Mouse (Mus musculus) forebrain, embryonic 15.5 days (tissue): ENCODE data around the gene Pcdh15. TPM values are rescaled to one million over a fixed set of nuclear protein-coding genes. Genes with fewer than 3 reads are reported as not detected.

Experiments
- ATAC-seq: fragments of 200-750 bp; cut with Nextera tagmentation; replicated peaks from 2 replicates; pipeline ENCODE4 v1.8.0; 2017; ENCODE audit warnings: mild to moderate bottlenecking, moderate TSS enrichment, moderate library complexity
- H3K27ac ChIP-seq: fragments of 300-500 bp; sonication (generic); replicated peaks from 2 replicates; pipeline ENCODE4 v1.5.1; 2015; ENCODE audit warnings: mild to moderate bottlenecking, inconsistent platforms
- H3K27me3 ChIP-seq: fragments of 300-500 bp; sonication (generic); 2 replicates; pipeline ENCODE4 v1.6.1; 2015; ENCODE audit warnings: inconsistent platforms
- H3K36me3 ChIP-seq: fragments of 300-500 bp; sonication (generic); 2 replicates; pipeline ENCODE4 v1.6.1; 2015; ENCODE audit warnings: mild to moderate bottlenecking, inconsistent platforms
- H3K4me1 ChIP-seq: fragments of 300-500 bp; sonication (generic); 2 replicates; pipeline ENCODE4 v1.6.1; 2015; ENCODE audit warnings: inconsistent platforms
- H3K4me2 ChIP-seq: fragments of 300-500 bp; sonication (generic); replicated peaks from 2 replicates; pipeline ENCODE4 v1.6.1; 2015; ENCODE audit warnings: mild to moderate bottlenecking, inconsistent platforms
- H3K4me3 ChIP-seq: fragments of 300-500 bp; sonication (generic); 2 replicates; pipeline ENCODE4 v1.5.1; 2015; ENCODE audit warnings: mild to moderate bottlenecking, inconsistent platforms
- H3K9ac ChIP-seq: fragments of 300-500 bp; sonication (generic); replicated peaks from 2 replicates; pipeline ENCODE4 v1.6.1; 2015; ENCODE audit warnings: mild to moderate bottlenecking, inconsistent platforms
- H3K9me3 ChIP-seq: fragments of 300-500 bp; sonication (generic); 2 replicates; pipeline ENCODE4 v1.6.1; 2016; ENCODE audit warnings: inconsistent platforms
- whole genome bisulfite sequencing: fragments of 180-500 bp; shearing (Covaris S2); methylation state at CpG from one replicate; pipeline ENCODE4 v1.1.7; 2015; ENCODE audit warnings: mixed read lengths; 5-methylcytosine and 5-hydroxymethylcytosine counted together
- polyA plus RNA-seq: library from polyadenylated mRNA; unstranded; fragments of >200 nt; fragmentation: Nextera tagmentation; extraction: Ambion mirVana; gene quantifications from 2 replicates; pipeline ENCODE4 v1.2.1, GENCODE M21; 2015

Gene Pcdh15
- polyA plus RNA-seq, 1 experiment from 2014 or later: 5.0 TPM

- no peak overlapping the region for H3K9ac ChIP-seq
- 38% methylated on average over 5 of the region's 5 CpGs for WGBS
- no peaks in the 10 kb centered on the region for H3K9me3 ChIP-seq
- no peak overlapping the region for H3K4me2 ChIP-seq
- ATAC-seq: no peak
- H3K36me3 ChIP-seq: no peaks in the 10 kb centered on the region
- no peaks in the 10 kb centered on the region for H3K27me3 ChIP-seq
- H3K4me3 ChIP-seq: no peak overlapping the region
- no peak overlapping the region for H3K27ac ChIP-seq
- 0 out of 2 replicates have a peak, but pooled peaks cover 4% of the 10 kb centered on the region for H3K4me1 ChIP-seq
Measured at GRCm38 (mm10) chr10:73929718-73930117, 830.6 kb downstream of the Pcdh15 start.

- no peaks in the 10 kb centered on the region for H3K36me3 ChIP-seq
- H3K4me1 ChIP-seq: 0 out of 2 replicates have a peak, but pooled peaks cover 4% of the 10 kb centered on the region
- H3K27ac ChIP-seq: no peak overlapping the region
- 0 out of 2 replicates have a peak, but pooled peaks have one; percentile 26 for ATAC-seq
- H3K4me3 ChIP-seq: no peak overlapping the region
- no peaks in the 10 kb centered on the region for H3K9me3 ChIP-seq
- H3K9ac ChIP-seq: no peak overlapping the region
- H3K4me2 ChIP-seq: no peak overlapping the region
- no peaks in the 10 kb centered on the region for H3K27me3 ChIP-seq
Measured at GRCm38 (mm10) chr10:73931185-73931584, 832.0 kb downstream of the Pcdh15 start.

- no peak overlapping the region for H3K4me2 ChIP-seq
- H3K9ac ChIP-seq: no peak overlapping the region
- H3K36me3 ChIP-seq: no peaks in the 10 kb centered on the region
- H3K9me3 ChIP-seq: no peaks in the 10 kb centered on the region
- 96% methylated on average over 4 of the region's 4 CpGs for WGBS
- no peak for ATAC-seq
- H3K4me3 ChIP-seq: no peak overlapping the region
- no peak overlapping the region for H3K27ac ChIP-seq
- H3K27me3 ChIP-seq: no peaks in the 10 kb centered on the region
- 0 out of 2 replicates have a peak, but pooled peaks cover 4% of the 10 kb centered on the region for H3K4me1 ChIP-seq
Measured at GRCm38 (mm10) chr10:73931996-73932679, 833.0 kb downstream of the Pcdh15 start.

- Histone ChIP-seq H3K27me3 (no peaks in the 10 kb centered on the region), H3K27ac (no peak overlapping the region), H3K4me2 (no peak overlapping the region), H3K36me3 (no peaks in the 10 kb centered on the region), H3K9ac (no peak overlapping the region), H3K9me3 (no peaks in the 10 kb centered on the region), H3K4me1 (no peaks in the 10 kb centered on the region), H3K4me3 (no peak overlapping the region)
- 37% methylated on average over 5 of the region's 5 CpGs for WGBS
- ATAC-seq: no peak
Measured at GRCm38 (mm10) chr10:73936121-73936520, 837.0 kb downstream of the Pcdh15 start.

GRCm38 (mm10) chr10:73938989-73939388 is 839.8 kb downstream of the Pcdh15 start:
- Histone ChIP-seq H3K36me3 (no peaks in the 10 kb centered on the region), H3K9ac (no peak overlapping the region), H3K4me2 (no peak overlapping the region), H3K27ac (no peak overlapping the region), H3K27me3 (no peaks in the 10 kb centered on the region), H3K4me3 (no peak overlapping the region), H3K9me3 (no peaks in the 10 kb centered on the region), H3K4me1 (no peaks in the 10 kb centered on the region)
- 50% methylated on average over 3 of the region's 3 CpGs for whole genome bisulfite sequencing
- ATAC-seq: no peak

GRCm38 (mm10) chr10:73947799-73948198 is 848.7 kb downstream of the Pcdh15 start:
- Histone ChIP-seq H3K4me3 (no peak overlapping the region), H3K4me2 (no peak overlapping the region), H3K4me1 (no peaks in the 10 kb centered on the region), H3K27ac (no peak overlapping the region), H3K27me3 (no peaks in the 10 kb centered on the region), H3K9me3 (no peaks in the 10 kb centered on the region), H3K36me3 (no peaks in the 10 kb centered on the region), H3K9ac (no peak overlapping the region)
- no peak for ATAC-seq
- WGBS: 45% methylated on average over 2 of the region's 2 CpGs

GRCm38 (mm10) chr10:73953362-73953761 is 854.2 kb downstream of the Pcdh15 start:
- no peak overlapping the region for H3K27ac ChIP-seq
- H3K36me3 ChIP-seq: no peaks in the 10 kb centered on the region
- no peak for ATAC-seq

GRCm38 (mm10) chr10:73984057-73984456 is 884.9 kb downstream of the Pcdh15 start:
- no peaks in the 10 kb centered on the region for H3K4me1 ChIP-seq
- no peak overlapping the region for H3K4me3 ChIP-seq
- WGBS: 77% methylated on average over 5 of the region's 5 CpGs
- no peak overlapping the region for H3K4me2 ChIP-seq
- H3K9me3 ChIP-seq: no peaks in the 10 kb centered on the region
- H3K9ac ChIP-seq: no peak overlapping the region
- ATAC-seq: no peak
- no peaks in the 10 kb centered on the region for H3K36me3 ChIP-seq
- H3K27me3 ChIP-seq: no peaks in the 10 kb centered on the region
- no peak overlapping the region for H3K27ac ChIP-seq

More at GRCm38 (mm10) chr10:73953362-73953761, 854.2 kb downstream of the Pcdh15 start:
- Histone ChIP-seq H3K4me3 (no peak overlapping the region), H3K4me2 (no peak overlapping the region), H3K9ac (no peak overlapping the region), H3K9me3 (no peaks in the 10 kb centered on the region), H3K27me3 (no peaks in the 10 kb centered on the region), H3K4me1 (no peaks in the 10 kb centered on the region)
- 83% methylated on average over 4 of the region's 4 CpGs for WGBS

GRCm38 (mm10) chr10:74008836-74009235 is 909.7 kb downstream of the Pcdh15 start:
- ATAC-seq: no peak
- no peaks in the 10 kb centered on the region for H3K4me1 ChIP-seq
- H3K27me3 ChIP-seq: no peaks in the 10 kb centered on the region
- H3K9me3 ChIP-seq: no peaks in the 10 kb centered on the region
- WGBS: 33% methylated on average over 1 of the region's 1 CpGs
- no peaks in the 10 kb centered on the region for H3K36me3 ChIP-seq
- no peak overlapping the region for H3K9ac ChIP-seq
- no peak overlapping the region for H3K27ac ChIP-seq
- no peak overlapping the region for H3K4me3 ChIP-seq
- no peak overlapping the region for H3K4me2 ChIP-seq

GRCm38 (mm10) chr10:74023091-74023490 is 923.9 kb downstream of the Pcdh15 start:
- no peaks in the 10 kb centered on the region for H3K36me3 ChIP-seq
- H3K9me3 ChIP-seq: no peaks in the 10 kb centered on the region
- H3K4me3 ChIP-seq: no peak overlapping the region
- H3K4me1 ChIP-seq: no peaks in the 10 kb centered on the region
- H3K27ac ChIP-seq: no peak overlapping the region
- 77% methylated on average over 1 of the region's 1 CpGs for WGBS
- H3K27me3 ChIP-seq: no peaks in the 10 kb centered on the region
- no peak overlapping the region for H3K9ac ChIP-seq
- no peak overlapping the region for H3K4me2 ChIP-seq
- ATAC-seq: no peak

GRCm38 (mm10) chr10:74053059-74053458 is 953.9 kb downstream of the Pcdh15 start:
- H3K4me3 ChIP-seq: no peak overlapping the region
- ATAC-seq: peak; percentile 88
- 0 out of 2 replicates have a peak, but pooled peaks cover 3% of the 10 kb centered on the region for H3K27me3 ChIP-seq
- no peaks in the 10 kb centered on the region for H3K36me3 ChIP-seq
- 31% methylated on average over 9 of the region's 9 CpGs for WGBS
- no peak overlapping the region for H3K4me2 ChIP-seq
- H3K9ac ChIP-seq: no peak overlapping the region
- H3K4me1 ChIP-seq: peaks cover 8% of the 10 kb centered on the region; the same call in 1 of the 2 replicates
- no peak overlapping the region for H3K27ac ChIP-seq
- no peaks in the 10 kb centered on the region for H3K9me3 ChIP-seq

GRCm38 (mm10) chr10:74086653-74087052 is 987.5 kb downstream of the Pcdh15 start:
- Histone ChIP-seq H3K4me3 (no peak overlapping the region), H3K4me2 (no peak overlapping the region), H3K9me3 (no peaks in the 10 kb centered on the region), H3K4me1 (no peaks in the 10 kb centered on the region), H3K27me3 (no peaks in the 10 kb centered on the region), H3K27ac (no peak overlapping the region), H3K36me3 (no peaks in the 10 kb centered on the region), H3K9ac (no peak overlapping the region)
- 65% methylated on average over 4 of the region's 4 CpGs for WGBS
- ATAC-seq: no peak

GRCm38 (mm10) chr10:74098296-74098695 is 999.2 kb downstream of the Pcdh15 start:
- no peak overlapping the region for H3K4me2 ChIP-seq
- no peak overlapping the region for H3K4me3 ChIP-seq
- no peak overlapping the region for H3K9ac ChIP-seq
- 0 out of 2 replicates have a peak, but pooled peaks cover 3% of the 10 kb centered on the region for H3K9me3 ChIP-seq
- H3K4me1 ChIP-seq: no peaks in the 10 kb centered on the region
- WGBS: 90% methylated on average over 1 of the region's 1 CpGs
- H3K36me3 ChIP-seq: no peaks in the 10 kb centered on the region
- no peak overlapping the region for H3K27ac ChIP-seq
- no peak for ATAC-seq
- no peaks in the 10 kb centered on the region for H3K27me3 ChIP-seq
